Comparison of ENCODE assay signal across 10 mouse cellular contexts in genomic region chr7:28277237-28277614, GRCm38 (mm10). TPM values are rescaled to one million over a fixed set of nuclear protein-coding genes. Genes with fewer than 3 reads are reported as not detected.
A peak's percentile ranks its signal among the peaks of the same experiment; 100 is the strongest.
DNase-seq lines count a peak whose midpoint lies in the region; ATAC-seq and TF ChIP-seq lines count a peak whose summit lies in the region.
"Had no signal": no experiment of that assay in that cellular context is flagged by ENCODE, and none has a peak within 500 bp of the region (broad histone marks: within the 10 kb centered on the region; RNA-seq: fewer than 3 reads in every experiment).

No protein-coding gene starts in this region.

- WGBS in hindbrain, embryonic 12.5 days, result 63% methylated on average over 8 of the region's 8 CpGs
- 63% methylated on average over 8 of the region's 8 CpGs for WGBS in hindbrain, embryonic 13.5 days
- 59% methylated on average over 8 of the region's 8 CpGs for WGBS in forebrain, embryonic 14.5 days
- WGBS in liver, postnatal 0 days (ENCODE audit: insufficient replicate concordance), result 50% methylated on average over 8 of the region's 8 CpGs
- WGBS in heart, adult 2 months, result 53% methylated on average over 8 of the region's 8 CpGs

- no peaks in the 10 kb centered on the region; the same call in 1 of the 2 replicates for H3K79me2 ChIP-seq in heart, adult 2 months (replicated peaks; ENCODE audit: control insufficient read depth, insufficient read depth, low read length)

- H3K36me3 ChIP-seq in hindbrain, embryonic 12.5 days, result peaks cover 11% of the 10 kb centered on the region
- peaks cover 25% of the 10 kb centered on the region for H3K36me3 ChIP-seq in hindbrain, embryonic 13.5 days
- H3K36me3 ChIP-seq in forebrain, embryonic 14.5 days (ENCODE audit: control insufficient read depth, insufficient read depth, low read length), result peaks cover 9% of the 10 kb centered on the region; the same call in 1 of the 2 replicates
- H3K36me3 ChIP-seq in liver, postnatal 0 days (replicated peaks; ENCODE audit: insufficient read depth, low read length), result no peaks in the 10 kb centered on the region
- no peaks in the 10 kb centered on the region for H3K36me3 ChIP-seq in heart, adult 2 months (ENCODE audit: control insufficient read depth, insufficient read depth, low read length)

- peaks cover 10% of the 10 kb centered on the region; the same call in 1 of the 2 replicates for H3K4me1 ChIP-seq in hindbrain, embryonic 12.5 days
- peaks cover 21% of the 10 kb centered on the region for H3K4me1 ChIP-seq in hindbrain, embryonic 13.5 days (replicated peaks)
- peaks cover 3% of the 10 kb centered on the region; the same call in 1 of the 2 replicates for H3K4me1 ChIP-seq in cortical plate, adult 2 months (ENCODE audit: control insufficient read depth, insufficient read depth, low read length)
- peaks cover 8% of the 10 kb centered on the region; the same call in 1 of the 2 replicates for H3K4me1 ChIP-seq in forebrain, embryonic 14.5 days (ENCODE audit: control insufficient read depth, insufficient read depth, low read length)
- H3K4me1 ChIP-seq in liver, postnatal 0 days (ENCODE audit: insufficient read depth), result peaks cover 6% of the 10 kb centered on the region
- peaks cover 2% of the 10 kb centered on the region for H3K4me1 ChIP-seq in heart, adult 2 months (ENCODE audit: control insufficient read depth, insufficient read depth, low read length)

- intact Hi-C loops in heart, adult 2 months (cut with DNase I), result loop anchor here (5.0 kb wide), 2 partner anchors 65 to 110 kb away; no protein-coding TSS in a partner anchor

- no peak for TF ChIP-seq POLR2A in cortical plate, adult 2 months (IDR thresholded peaks at IDR 0.05; ENCODE audit: extremely low read depth, insufficient read depth, low read length)
- no peak for TF ChIP-seq POLR2A in heart, adult 2 months (IDR thresholded peaks at IDR 0.05; ENCODE audit: insufficient read depth, low read depth, low read length)

- no peaks in the 10 kb centered on the region for H3K9me3 ChIP-seq in hindbrain, embryonic 12.5 days (replicated peaks)
- no peaks in the 10 kb centered on the region for H3K9me3 ChIP-seq in hindbrain, embryonic 13.5 days
- H3K9me3 ChIP-seq in forebrain, embryonic 14.5 days (replicated peaks; ENCODE audit: control insufficient read depth, low read length), result no peaks in the 10 kb centered on the region
- H3K9me3 ChIP-seq in liver, postnatal 0 days (ENCODE audit: low read length), result no peaks in the 10 kb centered on the region

- no peak for DNase-seq in forebrain, embryonic 14.5 days (ENCODE audit: low spot score)
- DNase-seq in liver, postnatal 0 days, result no peak
- no peak for DNase-seq in cerebellum, postnatal 36 days
- DNase-seq in layer of hippocampus, postnatal 25 days (ENCODE audit: extremely low spot score in 1 of 2, low spot score in 1 of 2), result no peak
- no peak for DNase-seq in heart, adult 2 months

- H3K27ac ChIP-seq in hindbrain, embryonic 12.5 days, result peak overlapping the region; percentile 0; the same call in 1 of the 2 replicates
- no peak overlapping the region for H3K27ac ChIP-seq in hindbrain, embryonic 13.5 days
- no peak overlapping the region for H3K27ac ChIP-seq in cortical plate, adult 2 months (ENCODE audit: insufficient read depth, low read length)
- no peak overlapping the region for H3K27ac ChIP-seq in forebrain, embryonic 14.5 days (ENCODE audit: low read depth, low read length)
- H3K27ac ChIP-seq in liver, postnatal 0 days (ENCODE audit: low read depth), result no peak overlapping the region
- no peak overlapping the region for H3K27ac ChIP-seq in heart, adult 2 months

- ATAC-seq in hindbrain, embryonic 12.5 days (ENCODE audit: low FRiP score), result peak; percentile 27; the same call in 1 of the 2 replicates
- ATAC-seq in hindbrain, embryonic 13.5 days (ENCODE audit: low FRiP score), result no peak
- ATAC-seq in forebrain, embryonic 14.5 days, result 0 out of 2 replicates have a peak, but pooled peaks have one; percentile 32
- no peak for ATAC-seq in liver, postnatal 0 days

- H3K4me3 ChIP-seq in hindbrain, embryonic 12.5 days, result no peak overlapping the region
- no peak overlapping the region for H3K4me3 ChIP-seq in hindbrain, embryonic 13.5 days
- H3K4me3 ChIP-seq in cortical plate, adult 2 months (ENCODE audit: insufficient read depth, low read length), result peak overlapping the region; percentile 64; the same call in 1 of the 2 replicates
- H3K4me3 ChIP-seq in forebrain, embryonic 14.5 days (ENCODE audit: low read depth, low read length), result no peak overlapping the region
- peak overlapping the region; percentile 67 for H3K4me3 ChIP-seq in liver, postnatal 0 days (ENCODE audit: low read depth, low read length)
- no peak overlapping the region for H3K4me3 ChIP-seq in heart, adult 2 months

- H3K4me2 ChIP-seq in hindbrain, embryonic 12.5 days (replicated peaks), result no peak overlapping the region
- H3K4me2 ChIP-seq in hindbrain, embryonic 13.5 days, result no peak overlapping the region
- H3K4me2 ChIP-seq in forebrain, embryonic 14.5 days (ENCODE audit: low read length), result no peak overlapping the region
- no peak overlapping the region for H3K4me2 ChIP-seq in liver, postnatal 0 days (ENCODE audit: low read depth, low read length)

- H3K9ac ChIP-seq in hindbrain, embryonic 12.5 days, result no peak overlapping the region
- H3K9ac ChIP-seq in hindbrain, embryonic 13.5 days, result no peak overlapping the region
- H3K9ac ChIP-seq in forebrain, embryonic 14.5 days (ENCODE audit: low read length), result no peak overlapping the region
- no peak overlapping the region for H3K9ac ChIP-seq in liver, postnatal 0 days (replicated peaks)
- no peak overlapping the region for H3K9ac ChIP-seq in heart, adult 2 months (ENCODE audit: low read depth, low read length)

- no peaks in the 10 kb centered on the region for H3K27me3 ChIP-seq in hindbrain, embryonic 12.5 days
- no peaks in the 10 kb centered on the region for H3K27me3 ChIP-seq in hindbrain, embryonic 13.5 days
- H3K27me3 ChIP-seq in forebrain, embryonic 14.5 days (replicated peaks; ENCODE audit: control insufficient read depth, insufficient read depth, low read length), result no peaks in the 10 kb centered on the region
- H3K27me3 ChIP-seq in liver, postnatal 0 days (ENCODE audit: insufficient read depth, low read length), result no peaks in the 10 kb centered on the region
- no peaks in the 10 kb centered on the region for H3K27me3 ChIP-seq in heart, adult 2 months (ENCODE audit: control insufficient read depth, insufficient read depth, low read length)

- TF ChIP-seq EP300 in liver, postnatal 0 days (IDR thresholded peaks at IDR 0.05; ENCODE audit: low read depth), result no peak
- TF ChIP-seq EP300 in heart, adult 2 months (IDR thresholded peaks at IDR 0.05; ENCODE audit: insufficient read depth, low read depth, low read length), result no peak

- TF ChIP-seq CTCF in cortical plate, adult 2 months (IDR thresholded peaks at IDR 0.05; ENCODE audit: extremely low read depth, insufficient read depth, low read length), result no peak
- no peak for TF ChIP-seq CTCF in liver, postnatal 0 days (IDR thresholded peaks at IDR 0.05; ENCODE audit: low read depth)
- TF ChIP-seq CTCF in heart, adult 2 months (IDR thresholded peaks at IDR 0.05), result no peak

RNA-seq across cellular contexts. Expression of gene Eid2b, which starts 0.3 kb away (rescaled TPM):
- 26.7 and 28.4 TPM in 2 replicates for polyA plus RNA-seq in hindbrain, embryonic 12.5 days (2016; fragmentation: Nextera tagmentation; extraction: Ambion mirVana)
- polyA plus RNA-seq in hindbrain, embryonic 13.5 days (2015; fragmentation: Nextera tagmentation; extraction: Ambion mirVana), result 36.0 and 36.9 TPM in 2 replicates
- polyA plus RNA-seq in cortical plate, adult 2 months (2012; rRNA removed), result 26.4 and 27.0 TPM in 2 replicates
- 33.3 and 35.1 TPM in 2 replicates for polyA plus RNA-seq in forebrain, embryonic 14.5 days (2014; fragmentation: Nextera tagmentation; extraction: Ambion mirVana)
- polyA plus RNA-seq in liver, postnatal 0 days (2015; fragmentation: Nextera tagmentation; extraction: Ambion mirVana), result 3.4 and 3.9 TPM in 2 replicates
- 10 to 100 TPM; 35.6 to 39.2 TPM for total RNA-seq in layer of hippocampus, postnatal 25 days (2021)
- total RNA-seq in heart, adult 2 months (2021), result 10 to 100 TPM; 11.2 to 13.0 TPM
- 6.7 and 7.2 TPM in 2 replicates for polyA plus RNA-seq in heart, adult 2 months (2012; rRNA removed)

RNA-seq across cellular contexts. Expression of gene Eid2, which starts 9.5 kb away (rescaled TPM):
- 19.3 and 20.0 TPM in 2 replicates for polyA plus RNA-seq in hindbrain, embryonic 12.5 days (2016; fragmentation: Nextera tagmentation; extraction: Ambion mirVana)
- 4.3 and 4.6 TPM in 2 replicates for polyA plus RNA-seq in hindbrain, embryonic 13.5 days (2015; fragmentation: Nextera tagmentation; extraction: Ambion mirVana)
- polyA plus RNA-seq in cortical plate, adult 2 months (2012; rRNA removed), result 49.2 and 52.2 TPM in 2 replicates
- polyA plus RNA-seq in forebrain, embryonic 14.5 days (2014; fragmentation: Nextera tagmentation; extraction: Ambion mirVana), result 6.0 and 8.6 TPM in 2 replicates
- 1.3 and 1.4 TPM in 2 replicates for polyA plus RNA-seq in liver, postnatal 0 days (2015; fragmentation: Nextera tagmentation; extraction: Ambion mirVana)
- total RNA-seq in layer of hippocampus, postnatal 25 days (2021), result 10 to 100 TPM; 53.5 to 62.9 TPM
- total RNA-seq in heart, adult 2 months (2021), result 10 to 100 TPM; 11.2 to 11.9 TPM
- polyA plus RNA-seq in heart, adult 2 months (2012; rRNA removed), result 4.2 and 4.6 TPM in 2 replicates

RNA-seq across cellular contexts. Expression of gene Selenov, which starts 13.8 kb away (rescaled TPM):
- polyA plus RNA-seq in hindbrain, embryonic 12.5 days (2016; fragmentation: Nextera tagmentation; extraction: Ambion mirVana), result 0.34 and 0.82 TPM in 2 replicates
- 0.74 and 1.2 TPM in 2 replicates for polyA plus RNA-seq in hindbrain, embryonic 13.5 days (2015; fragmentation: Nextera tagmentation; extraction: Ambion mirVana)
- polyA plus RNA-seq in cortical plate, adult 2 months (2012; rRNA removed), result 0.92 and 1.0 TPM in 2 replicates
- polyA plus RNA-seq in forebrain, embryonic 14.5 days (2014; fragmentation: Nextera tagmentation; extraction: Ambion mirVana), result 0.22 and 0.23 TPM in 2 replicates
- polyA plus RNA-seq in liver, postnatal 0 days (2015; fragmentation: Nextera tagmentation; extraction: Ambion mirVana), result 0.12 TPM in 1 of 2 replicates, not detected in the other
- total RNA-seq in layer of hippocampus, postnatal 25 days (2021), result under 1 TPM; 0.27 to 0.38 TPM
- total RNA-seq in heart, adult 2 months (2021), result not detected
- 0.08 TPM in 1 of 2 replicates, not detected in the other for polyA plus RNA-seq in heart, adult 2 months (2012; rRNA removed)
- polyA plus RNA-seq: CD4-positive, CD25-positive, alpha-beta regulatory T cell, adult 4 months; heart, embryonic 14.5 days had no signal

RNA-seq across cellular contexts. Expression of gene Dll3, which starts 24.8 kb away (rescaled TPM):
- polyA plus RNA-seq in hindbrain, embryonic 12.5 days (2016; fragmentation: Nextera tagmentation; extraction: Ambion mirVana), result 56.6 and 58.9 TPM in 2 replicates
- polyA plus RNA-seq in hindbrain, embryonic 13.5 days (2015; fragmentation: Nextera tagmentation; extraction: Ambion mirVana), result 22.2 and 24.5 TPM in 2 replicates
- 2.2 TPM in 2 replicates for polyA plus RNA-seq in cortical plate, adult 2 months (2012; rRNA removed)
- 14.2 and 16.3 TPM in 2 replicates for polyA plus RNA-seq in forebrain, embryonic 14.5 days (2014; fragmentation: Nextera tagmentation; extraction: Ambion mirVana)
- polyA plus RNA-seq in liver, postnatal 0 days (2015; fragmentation: Nextera tagmentation; extraction: Ambion mirVana), result 0.12 TPM in 1 of 2 replicates, not detected in the other
- 1 to 10 TPM; 2.5 to 3.0 TPM for total RNA-seq in layer of hippocampus, postnatal 25 days (2021)
- total RNA-seq in heart, adult 2 months (2021), result not detected
- not detected in 2 replicates for polyA plus RNA-seq in heart, adult 2 months (2012; rRNA removed)
- polyA plus RNA-seq: CD4-positive, CD25-positive, alpha-beta regulatory T cell, adult 4 months had no signal

RNA-seq across cellular contexts. Expression of gene Timm50, which starts 34.6 kb away (rescaled TPM):
- 142 and 160 TPM in 2 replicates for polyA plus RNA-seq in hindbrain, embryonic 12.5 days (2016; fragmentation: Nextera tagmentation; extraction: Ambion mirVana)
- 134 and 136 TPM in 2 replicates for polyA plus RNA-seq in hindbrain, embryonic 13.5 days (2015; fragmentation: Nextera tagmentation; extraction: Ambion mirVana)
- 56.9 and 58.6 TPM in 2 replicates for polyA plus RNA-seq in cortical plate, adult 2 months (2012; rRNA removed)
- 163 and 171 TPM in 2 replicates for polyA plus RNA-seq in forebrain, embryonic 14.5 days (2014; fragmentation: Nextera tagmentation; extraction: Ambion mirVana)
- 52.0 and 53.9 TPM in 2 replicates for polyA plus RNA-seq in liver, postnatal 0 days (2015; fragmentation: Nextera tagmentation; extraction: Ambion mirVana)
- total RNA-seq in layer of hippocampus, postnatal 25 days (2021), result 10 to 100 TPM; 37.7 to 47.0 TPM
- total RNA-seq in heart, adult 2 months (2021), result 10 to 100 TPM; 60.0 to 63.5 TPM
- polyA plus RNA-seq in heart, adult 2 months (2012; rRNA removed), result 63.0 and 72.8 TPM in 2 replicates

Comparison
In these comparisons a context has a peak if more than half of its experiments do, and no peak if none do; other contexts are left out.
1. ATAC-seq: peak in hindbrain, embryonic 12.5 days (single experiment) and forebrain, embryonic 14.5 days (single experiment); none in hindbrain, embryonic 13.5 days (single experiment) and liver, postnatal 0 days (single experiment).
2. H3K4me3 ChIP-seq: peak in cortical plate, adult 2 months (single experiment) and liver, postnatal 0 days (single experiment); none in hindbrain, embryonic 12.5 days (single experiment), hindbrain, embryonic 13.5 days (single experiment), forebrain, embryonic 14.5 days (single experiment) and heart, adult 2 months (single experiment).